Mouse (Mus musculus): Measurements from ENCODE around the gene Gm45785. TPM values are rescaled to one million over a fixed set of nuclear protein-coding genes. Genes with fewer than 3 reads are reported as not detected.
A peak's percentile ranks its signal among the peaks of the same experiment; 100 is the strongest.

Gene Gm45785
- polyA plus RNA-seq, 1 experiment = not detected

- no peak overlapping the region for H3K27ac ChIP-seq (ENCODE audit: insufficient read depth, low read length)
- H3K36me3 ChIP-seq (ENCODE audit: control insufficient read depth, insufficient read depth, low read length) = 0 out of 2 replicates have a peak, but pooled peaks cover 2% of the 10 kb centered on the region
- H3K4me1 ChIP-seq (ENCODE audit: control insufficient read depth, insufficient read depth, insufficient read length) = peaks cover 13% of the 10 kb centered on the region; the same call in 1 of the 2 replicates
- 38% methylated on average over 3 of the region's 3 CpGs for WGBS
- no peaks in the 10 kb centered on the region for H3K27me3 ChIP-seq (ENCODE audit: control insufficient read depth, insufficient read depth, low read length)
- TF ChIP-seq CTCF (IDR thresholded peaks at IDR 0.05; ENCODE audit: extremely low read depth, insufficient read depth, insufficient read length, insufficient replicate concordance) (no peak), POLR2A (IDR thresholded peaks at IDR 0.05; ENCODE audit: low read depth, low read length) (no peak)
- no peak overlapping the region for H3K4me3 ChIP-seq (ENCODE audit: extremely low read depth, insufficient read depth, insufficient read length)
- DNase-seq (ENCODE audit: low read depth in 1 of 2, low spot score in 2 of 2) = no peak
These were observed 24.3 kb upstream of the Gm45785 start for GRCm38 (mm10) chr7:140880419-140880818.

DNA sequence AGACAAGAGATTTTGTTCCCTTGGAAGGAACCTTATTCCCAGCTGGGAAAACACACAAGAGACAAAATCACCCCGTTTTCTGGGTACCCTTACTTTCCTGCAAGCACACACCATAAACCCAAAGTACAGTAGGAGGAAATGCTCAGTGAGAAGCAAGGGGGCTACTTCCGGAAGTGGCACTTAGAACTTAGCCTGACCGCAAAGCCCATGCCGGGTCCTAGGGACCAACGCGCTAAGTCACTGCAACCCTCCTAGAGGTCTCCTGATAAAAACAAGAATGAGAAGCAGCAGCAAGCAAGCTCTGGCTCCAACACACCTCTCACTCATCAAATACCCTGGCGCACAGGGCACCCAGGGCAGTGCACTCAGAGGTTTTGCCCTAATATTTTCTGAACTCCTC is 23.2 kb upstream of the Gm45785 start:
- H3K4me1 ChIP-seq (ENCODE audit: control insufficient read depth, insufficient read depth, insufficient read length) = peaks cover 13% of the 10 kb centered on the region; the same call in 1 of the 2 replicates
- 6% methylated on average over 7 of the region's 7 CpGs for WGBS
- H3K27me3 ChIP-seq (ENCODE audit: control insufficient read depth, insufficient read depth, low read length) = no peaks in the 10 kb centered on the region
- TF ChIP-seq POLR2A (IDR thresholded peaks at IDR 0.05; ENCODE audit: low read depth, low read length) = no peak
- TF ChIP-seq CTCF (IDR thresholded peaks at IDR 0.05; ENCODE audit: extremely low read depth, insufficient read depth, insufficient read length, insufficient replicate concordance) = no peak
- DNase-seq (ENCODE audit: low read depth in 1 of 2, low spot score in 2 of 2) = no peak
- 0 out of 2 replicates have a peak, but pooled peaks cover 3% of the 10 kb centered on the region for H3K36me3 ChIP-seq (ENCODE audit: control insufficient read depth, insufficient read depth, low read length)
- H3K4me3 ChIP-seq (ENCODE audit: extremely low read depth, insufficient read depth, insufficient read length) = no peak overlapping the region
- H3K27ac ChIP-seq (ENCODE audit: insufficient read depth, low read length) = no peak overlapping the region

- H3K27ac ChIP-seq (ENCODE audit: insufficient read depth, low read length) = no peak overlapping the region
- 30% methylated on average over 6 of the region's 6 CpGs for WGBS
- TF ChIP-seq CTCF (IDR thresholded peaks at IDR 0.05; ENCODE audit: extremely low read depth, insufficient read depth, insufficient read length, insufficient replicate concordance) (no peak), POLR2A (IDR thresholded peaks at IDR 0.05; ENCODE audit: low read depth, low read length) (no peak)
- H3K36me3 ChIP-seq (ENCODE audit: control insufficient read depth, insufficient read depth, low read length) = peaks cover 4% of the 10 kb centered on the region; the same call in 1 of the 2 replicates
- DNase-seq (ENCODE audit: low read depth in 1 of 2, low spot score in 2 of 2) = peak in 1 of 2 experiments; percentile 28
- H3K4me1 ChIP-seq (ENCODE audit: control insufficient read depth, insufficient read depth, insufficient read length) = peaks cover 13% of the 10 kb centered on the region; the same call in 1 of the 2 replicates
- no peaks in the 10 kb centered on the region for H3K27me3 ChIP-seq (ENCODE audit: control insufficient read depth, insufficient read depth, low read length)
- H3K4me3 ChIP-seq (ENCODE audit: extremely low read depth, insufficient read depth, insufficient read length) = no peak overlapping the region
These were observed 21.2 kb upstream of the Gm45785 start for GRCm38 (mm10) chr7:140877364-140877763.

GRCm38 (mm10) chr7:140874224-140874623 is 18.1 kb upstream of the Gm45785 start:
- Histone ChIP-seq H3K4me1 (ENCODE audit: control insufficient read depth, insufficient read depth, insufficient read length) (peaks cover 10% of the 10 kb centered on the region; the same call in 1 of the 2 replicates), H3K27me3 (ENCODE audit: control insufficient read depth, insufficient read depth, low read length) (no peaks in the 10 kb centered on the region), H3K36me3 (ENCODE audit: control insufficient read depth, insufficient read depth, low read length) (peaks cover 5% of the 10 kb centered on the region; the same call in 1 of the 2 replicates), H3K4me3 (ENCODE audit: extremely low read depth, insufficient read depth, insufficient read length) (no peak overlapping the region), H3K27ac (ENCODE audit: insufficient read depth, low read length) (no peak overlapping the region)
- WGBS = 11% methylated on average over 4 of the region's 4 CpGs
- no peak for TF ChIP-seq POLR2A (IDR thresholded peaks at IDR 0.05; ENCODE audit: low read depth, low read length)
- TF ChIP-seq CTCF (IDR thresholded peaks at IDR 0.05; ENCODE audit: extremely low read depth, insufficient read depth, insufficient read length, insufficient replicate concordance) = no peak
- DNase-seq (ENCODE audit: low read depth in 1 of 2, low spot score in 2 of 2) = no peak

DNA sequence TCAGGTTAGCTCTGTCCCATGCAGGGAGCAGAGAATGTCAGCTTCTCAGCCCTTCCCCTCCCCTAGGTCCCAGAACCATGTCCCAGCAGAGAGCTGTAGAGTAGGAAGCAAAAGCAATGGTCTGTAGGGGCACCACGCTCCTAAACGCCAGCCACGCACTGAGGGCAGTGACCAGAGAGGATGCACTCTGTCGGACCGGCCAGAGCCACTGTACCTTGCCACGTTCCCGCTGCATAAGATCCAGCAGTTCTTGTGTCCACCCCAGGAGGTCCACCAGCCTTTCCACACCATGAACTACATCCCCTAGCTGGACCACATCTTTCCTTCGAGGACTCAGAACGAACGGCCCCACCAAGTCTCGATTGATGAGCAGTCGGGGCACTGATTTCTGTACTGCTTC is 8.6 kb upstream of the Gm45785 start:
- Histone ChIP-seq H3K36me3 (ENCODE audit: control insufficient read depth, insufficient read depth, low read length) (peaks cover 33% of the 10 kb centered on the region), H3K4me1 (ENCODE audit: control insufficient read depth, insufficient read depth, insufficient read length) (no peaks in the 10 kb centered on the region), H3K27ac (ENCODE audit: insufficient read depth, low read length) (no peak overlapping the region), H3K4me3 (ENCODE audit: extremely low read depth, insufficient read depth, insufficient read length) (no peak overlapping the region), H3K27me3 (ENCODE audit: control insufficient read depth, insufficient read depth, low read length) (no peaks in the 10 kb centered on the region)
- 94% methylated on average over 12 of the region's 12 CpGs for WGBS
- no peak for DNase-seq (ENCODE audit: low read depth in 1 of 2, low spot score in 2 of 2)
- TF ChIP-seq CTCF (IDR thresholded peaks at IDR 0.05; ENCODE audit: extremely low read depth, insufficient read depth, insufficient read length, insufficient replicate concordance) (no peak), POLR2A (IDR thresholded peaks at IDR 0.05; ENCODE audit: low read depth, low read length) (no peak)

DNA sequence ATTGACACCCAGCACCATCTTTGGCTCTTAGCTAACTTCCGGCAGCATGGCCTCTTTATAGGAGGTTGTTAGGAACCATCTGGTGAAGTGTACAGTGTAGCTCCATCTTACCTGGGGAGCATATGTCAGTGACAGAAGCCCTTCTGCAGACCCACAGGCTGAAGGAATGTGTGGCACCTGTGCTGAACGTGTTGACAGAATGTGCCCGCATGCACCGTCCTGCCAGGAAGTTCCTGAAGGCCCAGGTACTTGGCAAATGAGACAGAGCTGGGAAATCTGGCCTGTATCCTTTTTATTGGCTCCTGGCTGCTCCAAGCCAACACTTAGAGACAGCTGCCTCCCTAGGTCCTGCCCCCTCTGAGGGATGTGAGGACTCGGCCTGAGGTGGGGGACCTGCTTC is 4.6 kb upstream of the Gm45785 start:
- H3K4me3 ChIP-seq (ENCODE audit: extremely low read depth, insufficient read depth, insufficient read length) = no peak overlapping the region
- no peak for TF ChIP-seq POLR2A (IDR thresholded peaks at IDR 0.05; ENCODE audit: low read depth, low read length)
- no peak for TF ChIP-seq CTCF (IDR thresholded peaks at IDR 0.05; ENCODE audit: extremely low read depth, insufficient read depth, insufficient read length, insufficient replicate concordance)
- peaks cover 10% of the 10 kb centered on the region for H3K4me1 ChIP-seq (ENCODE audit: control insufficient read depth, insufficient read depth, insufficient read length)
- 96% methylated on average over 5 of the region's 5 CpGs for WGBS
- no peak overlapping the region for H3K27ac ChIP-seq (ENCODE audit: insufficient read depth, low read length)
- H3K36me3 ChIP-seq (ENCODE audit: control insufficient read depth, insufficient read depth, low read length) = peaks cover 37% of the 10 kb centered on the region
- no peak for DNase-seq (ENCODE audit: low read depth in 1 of 2, low spot score in 2 of 2)
- no peaks in the 10 kb centered on the region for H3K27me3 ChIP-seq (ENCODE audit: control insufficient read depth, insufficient read depth, low read length)

DNA sequence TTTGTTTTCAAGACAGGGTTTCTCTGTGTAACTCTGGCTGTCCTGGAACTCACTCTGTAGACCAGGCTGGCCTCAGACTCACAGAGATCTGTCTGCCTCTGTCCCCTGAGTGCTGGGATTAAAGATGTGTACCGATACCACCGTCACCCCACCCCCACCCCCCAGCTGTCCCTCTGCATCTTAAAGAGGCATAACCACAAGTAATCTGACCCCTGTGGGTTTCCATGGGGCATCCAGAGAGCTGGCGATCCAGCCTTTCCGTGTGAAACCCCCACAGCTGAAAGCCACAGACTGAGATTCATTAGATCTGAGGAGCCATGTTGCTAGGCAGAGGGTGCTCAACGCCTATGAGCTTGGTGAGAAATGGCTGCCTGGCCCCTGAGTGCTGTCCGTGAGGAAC is 3.9 kb upstream of the Gm45785 start:
- peaks cover 10% of the 10 kb centered on the region for H3K4me1 ChIP-seq (ENCODE audit: control insufficient read depth, insufficient read depth, insufficient read length)
- peaks cover 37% of the 10 kb centered on the region for H3K36me3 ChIP-seq (ENCODE audit: control insufficient read depth, insufficient read depth, low read length)
- WGBS = 77% methylated on average over 6 of the region's 6 CpGs

More for the DNA sequence above, 3.9 kb upstream of the Gm45785 start:
- Histone ChIP-seq H3K27ac (ENCODE audit: insufficient read depth, low read length) (no peak overlapping the region), H3K27me3 (ENCODE audit: control insufficient read depth, insufficient read depth, low read length) (no peaks in the 10 kb centered on the region), H3K4me3 (ENCODE audit: extremely low read depth, insufficient read depth, insufficient read length) (no peak overlapping the region)
- TF ChIP-seq POLR2A (IDR thresholded peaks at IDR 0.05; ENCODE audit: low read depth, low read length) = no peak
- TF ChIP-seq CTCF (IDR thresholded peaks at IDR 0.05; ENCODE audit: extremely low read depth, insufficient read depth, insufficient read length, insufficient replicate concordance) = no peak
- no peak for DNase-seq (ENCODE audit: low read depth in 1 of 2, low spot score in 2 of 2)

All from spleen, adult 2 months (tissue).